Mouse (Mus musculus) kidney, postnatal 25 days (tissue): ENCODE measurements around the gene Auts2.
"Not testable (repeated sequence)": the region's sequence is repeated elsewhere in the genome, so short reads cannot be mapped to it uniquely, and the experiment has no call there.

Experiments
- DNase-seq, 2 experiments: peaks; one replicate each; pipeline ENCODE4 v3.0.0; 2021; ENCODE audit warnings: mixed read lengths in 2 of 2

Gene Auts2

GRCm38 (mm10) chr5:132543118-132544071 is at the start of gene Auts2:
Gene Auts2 (minus strand): TSS chr5:132543344.
- peak; percentile 76 to 89 for DNase-seq

GRCm38 (mm10) chr5:132591721-132592695 is 48.9 kb upstream of the Auts2 start:
- no peak for DNase-seq

DNA sequence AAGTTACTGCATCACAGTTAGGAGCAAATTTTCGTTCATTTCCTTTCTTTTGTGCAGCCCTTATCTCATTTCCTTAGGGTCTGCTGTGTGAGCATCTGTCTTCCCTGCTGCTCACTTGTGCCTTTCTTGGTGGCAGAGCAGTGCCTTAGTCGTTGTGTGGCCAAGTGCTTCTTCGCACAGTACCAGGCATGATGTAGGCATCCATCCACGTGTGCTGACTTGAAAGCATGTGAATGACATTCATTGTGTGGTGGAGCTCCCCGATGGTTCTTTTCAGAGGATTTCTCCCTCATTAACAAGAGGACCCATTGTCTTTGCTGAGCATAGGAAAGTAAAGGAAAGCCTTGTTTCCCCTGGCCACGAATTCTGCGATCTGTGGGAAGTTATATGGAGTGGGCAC is 36.6 kb upstream of the Auts2 start:
- DNase-seq: no peak

DNA sequence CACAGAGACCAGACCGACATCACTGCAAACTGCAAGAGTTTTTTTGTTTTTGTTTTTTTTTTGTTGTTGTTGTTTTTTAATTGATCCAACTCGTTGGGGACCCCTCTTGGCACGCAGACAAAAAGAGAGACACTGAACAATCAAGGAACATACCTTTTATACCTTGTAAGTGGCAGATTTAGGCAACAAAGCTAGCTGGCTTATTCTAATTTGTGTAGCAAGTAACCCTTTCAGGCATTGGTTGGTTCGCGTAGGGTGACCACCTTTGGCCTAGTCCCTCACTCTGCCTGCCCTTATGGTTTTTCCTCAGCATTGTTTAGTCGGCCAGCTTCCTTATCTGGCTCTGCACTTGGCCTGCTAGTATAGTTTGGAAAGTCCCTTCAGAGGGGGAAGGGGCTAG is 17.6 kb upstream of the Auts2 start:
- not testable (repeated sequence) for DNase-seq

DNA sequence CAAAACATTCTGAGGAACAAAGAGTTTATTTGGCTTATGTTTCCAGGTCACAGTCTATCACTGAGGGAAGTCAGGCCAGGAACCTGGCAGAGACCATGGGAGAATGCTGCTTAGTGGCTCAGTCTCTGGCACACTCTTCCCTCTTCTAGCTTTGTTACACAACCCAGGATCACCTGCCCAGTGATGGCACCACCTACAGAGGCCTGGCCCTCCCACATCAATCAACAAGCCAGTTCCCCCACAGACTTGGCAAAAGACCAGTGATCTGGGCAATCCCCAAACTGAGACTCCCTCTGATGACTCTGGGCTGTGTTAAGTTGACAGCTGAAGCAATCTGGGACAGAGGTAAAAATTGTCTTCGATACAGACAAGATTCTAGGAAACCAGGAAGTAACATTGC is 2.6 kb upstream of the Auts2 start:
- peak in 1 of 2 experiments; percentile 49 for DNase-seq

DNA sequence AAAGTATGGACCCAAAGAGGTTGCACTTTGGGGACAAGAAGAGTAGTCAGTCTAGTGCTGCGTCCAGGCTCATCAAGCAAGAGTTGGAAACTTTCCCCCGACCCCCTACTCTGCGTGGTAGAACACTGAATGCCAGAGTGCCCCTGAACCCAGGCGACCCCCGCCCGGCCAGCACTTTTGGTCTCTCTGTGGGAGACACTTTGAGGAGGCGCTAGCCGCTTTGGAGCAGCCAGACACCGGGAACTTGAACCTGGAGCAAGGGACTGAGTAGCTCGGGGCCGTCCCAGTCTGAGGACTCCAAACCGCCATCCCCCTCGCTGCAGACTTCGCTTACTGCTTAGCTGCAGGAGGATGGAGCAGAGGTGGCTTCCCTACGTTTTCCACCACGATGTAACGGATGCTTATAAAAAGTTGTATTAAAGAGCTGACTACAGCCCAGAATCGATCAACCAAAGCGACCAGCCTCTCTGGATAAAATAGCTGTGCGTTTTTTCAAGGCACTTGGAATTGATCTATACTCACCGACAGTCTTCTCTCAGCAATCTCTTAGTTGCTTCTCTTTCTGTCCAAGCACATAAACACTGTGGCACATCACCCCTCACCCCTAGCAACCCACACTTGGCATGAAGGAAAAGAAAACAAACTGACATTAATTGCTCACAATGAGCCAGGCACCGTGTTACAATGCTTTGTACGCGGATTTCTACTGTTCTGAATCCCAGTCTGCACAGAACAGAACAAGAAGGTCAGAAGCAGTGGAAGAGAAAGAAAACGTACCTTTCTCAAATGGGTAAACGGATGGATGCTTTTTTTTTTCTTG is 1.2 kb upstream of the Auts2 start:
- DNase-seq: peak in 1 of 2 experiments; percentile 42

DNA sequence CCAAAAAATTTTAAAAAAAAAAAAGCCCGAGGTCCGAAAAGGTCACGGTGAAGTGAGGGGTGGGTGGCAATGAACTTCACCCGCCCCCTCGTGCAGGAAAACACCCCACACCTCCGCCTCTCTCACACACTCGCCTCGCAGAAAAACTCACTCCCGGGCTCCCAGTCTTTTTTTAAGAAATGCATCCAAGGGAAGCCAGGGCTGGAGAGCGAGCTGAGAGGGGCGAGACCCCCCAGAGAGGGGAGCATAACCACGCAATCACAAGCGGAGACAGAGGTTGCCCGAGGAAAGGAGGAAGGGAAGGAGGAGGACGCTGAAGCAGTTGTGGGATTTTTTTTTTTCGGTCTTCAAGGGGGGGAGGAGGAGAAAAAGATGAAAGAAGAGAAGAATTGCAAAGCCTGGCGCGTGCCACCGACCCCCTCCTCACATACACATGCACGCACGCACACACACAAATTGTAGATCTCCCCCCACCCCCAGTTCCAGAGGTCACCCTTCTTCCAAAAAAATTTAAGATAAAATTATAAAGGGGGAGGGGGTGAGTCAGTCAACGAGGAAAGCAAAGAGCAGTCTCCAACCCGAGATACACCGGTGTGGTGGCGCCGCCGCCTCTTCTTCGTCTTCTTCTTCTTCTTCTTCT is 643 bp downstream of the Auts2 start:
- no peak for DNase-seq

GRCm38 (mm10) chr5:132541951-132542350 is 1.2 kb downstream of the Auts2 start:
- no peak for DNase-seq

DNA sequence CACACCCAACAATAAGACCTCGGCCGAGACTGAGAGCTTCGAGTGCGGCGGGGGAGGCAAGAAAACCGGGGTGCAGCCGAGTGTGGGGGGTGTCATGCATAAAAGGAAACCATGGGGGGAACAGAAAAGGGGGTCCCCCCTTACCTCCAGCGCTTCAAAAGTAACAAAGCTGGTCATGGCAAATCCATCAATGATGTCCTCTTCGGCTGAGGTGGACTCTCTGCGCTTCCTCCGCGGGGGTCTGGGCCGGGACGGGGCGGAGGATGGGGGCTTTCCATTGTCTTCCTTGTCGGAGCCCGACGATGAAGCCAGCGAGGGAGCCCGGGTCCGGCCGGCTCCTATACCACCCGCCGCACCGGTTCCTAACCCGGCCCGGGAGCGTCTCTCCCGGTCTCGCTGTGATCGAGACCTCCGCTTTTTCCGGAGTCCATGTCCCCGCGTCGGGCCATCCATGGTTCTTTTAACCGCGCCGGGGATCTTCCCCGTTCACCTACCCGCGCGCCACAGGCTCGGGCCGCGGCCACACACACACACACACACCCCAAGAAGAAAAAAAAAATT is 1.7 kb downstream of the Auts2 start:
- DNase-seq: peak; percentile 23 to 34

- no peak for DNase-seq
Measured at GRCm38 (mm10) chr5:132540841-132541311, 2.3 kb downstream of the Auts2 start.

DNA sequence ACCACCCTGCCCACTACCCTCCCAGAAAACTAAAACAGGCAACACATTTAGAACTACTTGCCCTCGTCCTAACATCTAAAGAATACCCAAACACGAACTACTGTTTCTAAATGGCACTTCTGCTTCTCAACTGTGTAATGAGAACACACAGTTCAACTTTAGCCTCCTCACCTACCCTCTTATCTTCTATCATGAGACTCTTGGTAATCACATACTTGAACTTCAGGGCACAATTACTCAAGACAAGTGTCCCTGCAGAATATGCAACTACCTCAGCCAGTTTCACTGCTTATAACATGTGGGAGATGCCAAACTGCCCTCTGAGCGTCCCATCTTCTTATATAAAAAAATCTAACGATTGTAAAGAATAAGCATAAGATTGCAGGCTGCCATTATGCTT is 5.7 kb downstream of the Auts2 start:
- DNase-seq: no peak

DNA sequence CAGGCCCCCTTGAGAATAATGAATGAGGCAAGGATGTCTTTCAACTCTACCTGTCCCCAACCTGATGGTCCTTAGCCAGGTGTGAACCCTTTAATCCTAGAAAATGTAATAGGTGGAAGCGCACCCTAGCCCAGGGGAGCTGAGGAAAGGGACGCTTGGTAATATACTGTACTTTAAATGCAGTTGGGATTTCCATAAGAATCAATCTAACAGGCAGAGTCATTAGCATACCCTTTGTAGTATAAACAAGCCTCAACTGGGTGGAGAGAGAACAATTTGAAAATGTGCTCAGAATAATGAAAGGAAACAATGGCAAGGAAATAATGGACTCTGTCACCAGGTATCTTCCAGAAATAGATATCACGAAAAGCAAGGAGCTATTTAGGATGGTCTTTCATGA is 16.7 kb downstream of the Auts2 start:
- no peak for DNase-seq

GRCm38 (mm10) chr5:132521358-132521873 is 21.7 kb downstream of the Auts2 start:
- DNase-seq: no peak

- no peak for DNase-seq
Measured at GRCm38 (mm10) chr5:132517879-132518278, 25.3 kb downstream of the Auts2 start.

GRCm38 (mm10) chr5:132514521-132514920 is 28.6 kb downstream of the Auts2 start:
- DNase-seq: no peak

GRCm38 (mm10) chr5:132513206-132513605 is 29.9 kb downstream of the Auts2 start:
- no peak for DNase-seq

- DNase-seq: no peak
Measured at GRCm38 (mm10) chr5:132509464-132509885, 33.7 kb downstream of the Auts2 start.

GRCm38 (mm10) chr5:132504893-132505292 is 38.3 kb downstream of the Auts2 start:
- no peak for DNase-seq

GRCm38 (mm10) chr5:132503431-132503830 is 39.7 kb downstream of the Auts2 start:
- DNase-seq: no peak

DNA sequence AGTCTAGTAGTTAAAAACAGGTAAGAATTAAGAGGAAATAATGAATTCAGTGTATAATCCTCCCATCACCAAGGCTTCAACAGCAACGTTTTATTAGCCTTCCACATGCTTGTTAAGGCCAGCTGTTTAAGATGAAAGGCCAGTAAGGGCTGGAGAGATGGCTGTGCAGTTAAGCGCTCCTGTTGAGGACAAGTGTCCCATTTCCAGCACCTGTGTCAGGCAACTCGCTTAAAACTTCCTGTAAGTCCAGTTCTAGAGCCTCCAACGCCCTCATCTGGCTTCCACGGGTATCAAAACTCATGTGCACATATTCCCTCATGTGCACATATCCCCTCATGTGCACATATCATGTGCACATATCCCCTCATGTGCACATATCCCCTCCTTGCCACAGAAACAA is 41.1 kb downstream of the Auts2 start:
- DNase-seq: no peak

- no peak for DNase-seq
Measured at GRCm38 (mm10) chr5:132500817-132501231, 42.3 kb downstream of the Auts2 start.
